Mouse (Mus musculus) forebrain, embryonic 11.5 days (tissue): ENCODE measurements at regions not wholly inside any gene's neighbourhood (a gene's known extent, or its start where the extent isn't known, plus 50 kb on each side); places are given as distances from the start of the nearest gene placed in this dataset.
A peak's percentile ranks its signal among the peaks of the same experiment; 100 is the strongest.

Experiments
- ATAC-seq: fragments of 200-750 bp; cut with Nextera tagmentation; replicated peaks from 2 replicates; pipeline ENCODE4 v1.8.0; 2017; ENCODE audit warnings: moderate TSS enrichment; ENCODE audit not compliant: low FRiP score
- DNase-seq: peaks from one replicate; pipeline ENCODE4 v3.0.0-alpha.2; 2017; ENCODE audit warnings: low spot score
- H3K27ac ChIP-seq: fragments of 300-500 bp; sonication (generic); 2 replicates; pipeline ENCODE4 v1.5.1; 2014; ENCODE audit warnings: low read depth, low read length
- H3K27me3 ChIP-seq: fragments of 300-500 bp; sonication (generic); 2 replicates; pipeline ENCODE4 v1.6.1; 2014; ENCODE audit warnings: mild to moderate bottlenecking, low read length, mixed read lengths; ENCODE audit not compliant: control insufficient read depth, insufficient read depth
- H3K36me3 ChIP-seq: fragments of 300-500 bp; sonication (generic); 2 replicates; pipeline ENCODE4 v1.6.1; 2014; ENCODE audit warnings: mild to moderate bottlenecking, low read length, moderate library complexity, mixed read lengths; ENCODE audit not compliant: control insufficient read depth, insufficient read depth
- H3K4me1 ChIP-seq: fragments of 300-500 bp; sonication (generic); replicated peaks from 2 replicates; pipeline ENCODE4 v1.6.1; 2014; ENCODE audit warnings: low read length, mixed read lengths; ENCODE audit not compliant: control insufficient read depth, insufficient read depth
- H3K4me2 ChIP-seq: fragments of 300-500 bp; sonication (generic); 2 replicates; pipeline ENCODE4 v1.6.1; 2014; ENCODE audit warnings: low read depth, mild to moderate bottlenecking, low read length, moderate library complexity, mixed read lengths; ENCODE audit not compliant: severe bottlenecking
- H3K4me3 ChIP-seq: fragments of 300-500 bp; sonication (generic); 2 replicates; pipeline ENCODE4 v1.5.1; 2014; ENCODE audit warnings: low read depth, low read length
- H3K9ac ChIP-seq: fragments of 300-500 bp; sonication (generic); 2 replicates; pipeline ENCODE4 v1.6.1; 2014; ENCODE audit warnings: low read length
- H3K9me3 ChIP-seq: fragments of 300-500 bp; sonication (generic); 2 replicates; pipeline ENCODE4 v1.6.1; 2016; ENCODE audit warnings: low read length, mixed read lengths; ENCODE audit not compliant: control insufficient read depth
- WGBS: fragments of 180-500 bp; shearing (Covaris S2); extraction: QIAGEN DNeasy Blood & Tissue Kit; methylation state at CpG from one replicate; pipeline ENCODE4 v1.1.7; 2014; 5-methylcytosine and 5-hydroxymethylcytosine counted together

GRCm38 (mm10) chr2:143133931-143134330 lies 55.7 kb downstream of the Otor start:
- Histone ChIP-seq H3K9me3 (no peaks in the 10 kb centered on the region), H3K4me2 (no peak overlapping the region), H3K4me1 (no peaks in the 10 kb centered on the region), H3K27ac (no peak overlapping the region), H3K9ac (no peak overlapping the region), H3K36me3 (no peaks in the 10 kb centered on the region), H3K27me3 (no peaks in the 10 kb centered on the region), H3K4me3 (no peak overlapping the region)
- WGBS: 86% methylated on average over 2 of the region's 2 CpGs
- ATAC-seq (no peak), DNase-seq (no peak)

GRCm38 (mm10) chr2:143149189-143149588 lies 70.9 kb downstream of the Otor start:
- no peak for ATAC-seq
- H3K9me3 ChIP-seq: no peaks in the 10 kb centered on the region

GRCm38 (mm10) chr2:143164081-143164984 lies 86.1 kb downstream of the Otor start:
- Histone ChIP-seq H3K9ac (no peak overlapping the region), H3K27me3 (no peaks in the 10 kb centered on the region), H3K27ac (no peak overlapping the region), H3K4me1 (no peaks in the 10 kb centered on the region), H3K36me3 (no peaks in the 10 kb centered on the region), H3K9me3 (no peaks in the 10 kb centered on the region), H3K4me2 (no peak overlapping the region), H3K4me3 (no peak overlapping the region)
- 89% methylated on average over 8 of the region's 8 CpGs for WGBS
- ATAC-seq (no peak), DNase-seq (no peak)

More at GRCm38 (mm10) chr2:143149189-143149588, 70.9 kb downstream of the Otor start:
- no peak overlapping the region for H3K9ac ChIP-seq
- H3K4me3 ChIP-seq: no peak overlapping the region
- H3K4me1 ChIP-seq: no peaks in the 10 kb centered on the region
- no peak for DNase-seq
- no peaks in the 10 kb centered on the region for H3K27me3 ChIP-seq
- H3K4me2 ChIP-seq: no peak overlapping the region
- no peak overlapping the region for H3K27ac ChIP-seq
- no peaks in the 10 kb centered on the region for H3K36me3 ChIP-seq
- 65% methylated on average over 3 of the region's 3 CpGs for WGBS

GRCm38 (mm10) chr2:143166771-143167170 lies 88.5 kb downstream of the Otor start:
- Histone ChIP-seq H3K4me1 (no peaks in the 10 kb centered on the region), H3K9ac (no peak overlapping the region), H3K36me3 (no peaks in the 10 kb centered on the region), H3K9me3 (no peaks in the 10 kb centered on the region), H3K27me3 (no peaks in the 10 kb centered on the region), H3K27ac (no peak overlapping the region), H3K4me3 (no peak overlapping the region), H3K4me2 (no peak overlapping the region)
- ATAC-seq (no peak), DNase-seq (no peak)
- WGBS: 89% methylated on average over 3 of the region's 3 CpGs

GRCm38 (mm10) chr2:143170648-143171047 lies 92.4 kb downstream of the Otor start:
- Histone ChIP-seq H3K4me2 (no peak overlapping the region), H3K4me1 (no peaks in the 10 kb centered on the region), H3K27ac (no peak overlapping the region), H3K9me3 (no peaks in the 10 kb centered on the region), H3K36me3 (no peaks in the 10 kb centered on the region), H3K27me3 (no peaks in the 10 kb centered on the region), H3K9ac (no peak overlapping the region), H3K4me3 (no peak overlapping the region)
- DNase-seq: no peak
- ATAC-seq: no peak
- 79% methylated on average over 2 of the region's 2 CpGs for WGBS

GRCm38 (mm10) chr2:143184614-143185013 lies 106.3 kb downstream of the Otor start:
- Histone ChIP-seq H3K9me3 (no peaks in the 10 kb centered on the region), H3K4me3 (no peak overlapping the region), H3K27me3 (no peaks in the 10 kb centered on the region), H3K4me2 (no peak overlapping the region), H3K27ac (no peak overlapping the region), H3K36me3 (no peaks in the 10 kb centered on the region), H3K4me1 (no peaks in the 10 kb centered on the region), H3K9ac (no peak overlapping the region)
- 76% methylated on average over 3 of the region's 3 CpGs for WGBS
- DNase-seq (no peak), ATAC-seq (no peak)

- no peak overlapping the region for H3K4me2 ChIP-seq
- peak; percentile 49; the same call in 1 of the 2 replicates for ATAC-seq
- no peak overlapping the region for H3K27ac ChIP-seq
- no peak overlapping the region for H3K9ac ChIP-seq
- no peak for DNase-seq
- no peaks in the 10 kb centered on the region for H3K4me1 ChIP-seq
- no peak overlapping the region for H3K4me3 ChIP-seq
- H3K9me3 ChIP-seq: no peaks in the 10 kb centered on the region
- H3K36me3 ChIP-seq: no peaks in the 10 kb centered on the region
- 51% methylated on average over 8 of the region's 8 CpGs for WGBS
- H3K27me3 ChIP-seq: no peaks in the 10 kb centered on the region
These were observed 114.2 kb downstream of the Otor start for GRCm38 (mm10) chr2:143192256-143193164.

GRCm38 (mm10) chr2:143193165-143193551 lies 114.9 kb downstream of the Otor start:
- no peak overlapping the region for H3K27ac ChIP-seq

More at GRCm38 (mm10) chr2:143193165-143193551, 114.9 kb downstream of the Otor start:
- DNase-seq: no peak
- no peaks in the 10 kb centered on the region for H3K9me3 ChIP-seq
- no peak overlapping the region for H3K9ac ChIP-seq
- no peak; the same call in 1 of the 2 replicates for ATAC-seq
- H3K27me3 ChIP-seq: no peaks in the 10 kb centered on the region
- H3K4me1 ChIP-seq: no peaks in the 10 kb centered on the region
- WGBS: 40% methylated on average over 5 of the region's 5 CpGs
- H3K4me3 ChIP-seq: no peak overlapping the region
- H3K36me3 ChIP-seq: no peaks in the 10 kb centered on the region
- no peak overlapping the region for H3K4me2 ChIP-seq
